Mouse (Mus musculus) retina, adult 2 months (tissue): ENCODE measurements around the gene Plin1.
A peak's percentile ranks its signal among the peaks of the same experiment; 100 is the strongest.

Source experiments
- DNase-seq: peaks from one replicate; pipeline ENCODE4 v3.0.0-alpha.2; 2012; ENCODE audit warnings: low read depth, low spot score

Gene Plin1

GRCm38 (mm10) chr7:79732622-79733021 is at the start of gene Plin1:
Gene Plin1 (minus strand): TSS chr7:79732903.
- no peak for DNase-seq

DNA sequence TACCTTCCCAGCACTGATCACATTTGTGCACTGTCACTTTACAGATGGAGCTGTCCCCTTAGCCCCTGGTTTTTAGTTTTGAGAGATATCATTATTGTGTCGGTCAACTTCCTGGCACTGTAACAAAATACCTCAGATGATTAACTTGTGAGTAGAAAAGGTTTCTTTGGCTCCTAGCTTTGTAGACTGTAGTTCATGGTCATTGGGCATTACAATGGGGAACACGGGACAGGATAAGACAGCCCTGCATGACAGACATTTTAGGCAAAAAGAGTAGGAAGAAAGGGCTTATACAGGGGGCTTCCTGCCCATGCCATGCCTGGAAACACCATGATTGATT is 49.8 kb upstream of the Plin1 start:
- DNase-seq, result no peak

GRCm38 (mm10) chr7:79781826-79782515 is 49.3 kb upstream of the Plin1 start:
- no peak for DNase-seq

- DNase-seq, result peak; percentile 44
Measured at GRCm38 (mm10) chr7:79780647-79781626, 48.2 kb upstream of the Plin1 start.

GRCm38 (mm10) chr7:79771561-79772512 is 39.1 kb upstream of the Plin1 start:
- DNase-seq, result no peak

DNA sequence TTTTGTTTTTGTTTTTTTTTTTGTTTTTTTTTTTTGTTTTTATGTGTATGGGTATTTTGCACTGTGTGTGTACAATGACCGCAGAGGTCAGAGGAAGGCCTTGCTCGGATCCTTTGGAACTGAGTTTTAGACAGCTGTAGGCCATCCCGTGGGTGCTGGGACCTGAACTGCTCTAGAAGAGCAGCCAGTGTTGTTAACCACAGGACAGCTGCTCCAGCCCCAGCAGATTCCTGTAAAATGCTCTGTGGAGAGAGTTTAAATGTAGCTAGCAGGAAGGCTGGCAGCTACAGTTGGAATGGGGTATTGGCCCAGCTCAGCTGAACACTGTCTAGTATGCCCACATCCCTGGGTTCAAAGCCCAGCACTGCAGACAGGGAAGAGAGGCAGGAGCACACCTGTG is 37.0 kb upstream of the Plin1 start:
- DNase-seq, result no peak

- no peak for DNase-seq
Measured at GRCm38 (mm10) chr7:79765991-79766390, 33.3 kb upstream of the Plin1 start.

- no peak for DNase-seq
Measured at GRCm38 (mm10) chr7:79762106-79762505, 29.4 kb upstream of the Plin1 start.

DNA sequence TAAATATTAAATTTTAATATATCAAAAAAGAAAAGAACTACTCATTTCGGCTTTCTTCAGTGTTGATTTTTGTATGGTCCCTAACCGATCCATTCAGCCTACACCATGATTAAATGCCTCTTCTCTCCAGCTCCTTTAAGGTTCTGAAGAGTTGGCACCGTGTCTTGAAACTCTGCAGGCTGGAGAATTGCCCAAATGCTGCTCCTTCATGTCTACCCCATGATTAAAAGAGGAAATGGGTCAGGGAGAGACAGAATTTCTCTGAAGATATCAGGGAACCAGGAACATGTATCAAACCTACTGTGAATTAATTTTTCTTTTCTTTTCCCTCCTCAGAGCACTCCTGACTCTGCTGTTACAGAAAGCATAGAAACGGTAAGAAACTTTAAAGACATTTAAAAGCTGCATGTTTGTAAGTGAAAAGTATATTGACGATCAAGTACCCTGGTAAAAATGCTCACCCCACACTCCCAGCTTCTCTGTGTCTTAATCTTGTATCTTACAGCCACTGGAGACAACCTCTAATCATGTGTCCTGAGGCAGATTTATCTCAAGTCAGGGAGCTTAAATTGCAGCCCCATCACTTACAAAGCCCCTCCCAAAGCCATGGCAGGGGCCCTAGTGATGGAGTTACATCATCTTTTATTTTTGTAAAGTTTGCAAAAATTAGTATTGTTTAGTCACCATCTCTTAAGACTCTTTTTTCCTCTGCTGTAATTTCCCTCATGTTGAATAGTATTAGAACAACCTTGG is 28.6 kb upstream of the Plin1 start:
- DNase-seq, result no peak

DNA sequence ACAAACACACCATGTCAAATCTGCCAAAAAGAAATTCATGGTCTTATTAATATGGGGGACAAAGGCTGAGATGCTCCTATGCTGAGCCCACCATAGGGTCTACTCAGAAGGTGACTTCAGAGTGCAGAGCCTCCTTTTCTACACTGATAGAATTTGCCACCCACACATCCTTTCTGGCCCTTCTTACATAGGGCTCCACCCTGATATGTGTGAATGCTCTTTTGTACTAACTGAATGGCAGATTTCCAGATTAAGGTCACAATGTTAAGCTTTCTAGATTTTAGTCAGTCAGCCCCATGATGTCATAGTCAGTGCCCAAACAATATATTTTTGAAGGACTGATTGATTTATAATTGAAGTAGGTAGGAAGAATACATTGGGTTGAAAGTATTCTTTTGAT is 27.1 kb upstream of the Plin1 start:
- no peak for DNase-seq

GRCm38 (mm10) chr7:79758176-79758575 is 25.5 kb upstream of the Plin1 start:
- no peak for DNase-seq

GRCm38 (mm10) chr7:79756334-79756733 is 23.6 kb upstream of the Plin1 start:
- no peak for DNase-seq

DNA sequence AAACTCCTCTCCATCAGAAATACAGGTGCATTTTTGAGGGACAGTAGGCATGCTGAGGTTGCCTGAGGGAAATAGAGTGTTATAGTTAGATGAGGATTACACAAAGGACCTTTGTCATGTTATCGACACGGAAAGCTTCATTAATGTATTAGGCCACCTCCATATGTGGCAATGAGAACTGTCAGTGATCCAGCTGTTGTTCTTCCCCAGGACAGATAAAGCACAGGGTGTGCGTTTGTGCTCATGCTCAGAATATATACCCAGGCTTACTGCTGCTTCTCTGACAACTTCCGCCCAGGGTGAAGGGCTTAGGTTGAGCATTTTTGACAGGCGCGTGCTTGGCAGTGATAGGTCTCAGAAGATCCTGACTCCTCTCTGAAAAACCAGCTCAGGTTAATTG is 16.8 kb upstream of the Plin1 start:
- DNase-seq, result no peak

GRCm38 (mm10) chr7:79747659-79748058 is 15.0 kb upstream of the Plin1 start:
- DNase-seq, result no peak

DNA sequence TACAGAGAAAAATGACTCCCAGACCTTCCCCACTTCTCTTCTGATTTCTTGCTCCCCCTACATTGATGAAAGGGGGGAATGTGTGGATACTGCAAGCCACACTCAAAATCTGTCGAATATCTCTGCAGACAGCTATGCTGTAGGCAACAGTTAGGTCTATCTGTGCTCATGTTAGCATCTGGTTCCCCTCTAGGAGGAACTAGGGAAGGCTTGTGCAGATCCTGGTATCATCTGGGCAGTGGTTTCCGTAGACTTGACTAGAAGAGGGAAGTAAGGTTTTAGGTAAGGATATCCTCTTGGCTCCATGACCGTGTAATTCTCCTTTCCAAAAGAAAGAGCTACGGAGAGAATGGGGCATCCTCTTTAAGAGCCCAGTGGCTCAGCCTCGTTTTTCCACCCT is 11.9 kb upstream of the Plin1 start:
- DNase-seq, result no peak

- no peak for DNase-seq
Measured at GRCm38 (mm10) chr7:79744051-79744450, 11.3 kb upstream of the Plin1 start.

DNA sequence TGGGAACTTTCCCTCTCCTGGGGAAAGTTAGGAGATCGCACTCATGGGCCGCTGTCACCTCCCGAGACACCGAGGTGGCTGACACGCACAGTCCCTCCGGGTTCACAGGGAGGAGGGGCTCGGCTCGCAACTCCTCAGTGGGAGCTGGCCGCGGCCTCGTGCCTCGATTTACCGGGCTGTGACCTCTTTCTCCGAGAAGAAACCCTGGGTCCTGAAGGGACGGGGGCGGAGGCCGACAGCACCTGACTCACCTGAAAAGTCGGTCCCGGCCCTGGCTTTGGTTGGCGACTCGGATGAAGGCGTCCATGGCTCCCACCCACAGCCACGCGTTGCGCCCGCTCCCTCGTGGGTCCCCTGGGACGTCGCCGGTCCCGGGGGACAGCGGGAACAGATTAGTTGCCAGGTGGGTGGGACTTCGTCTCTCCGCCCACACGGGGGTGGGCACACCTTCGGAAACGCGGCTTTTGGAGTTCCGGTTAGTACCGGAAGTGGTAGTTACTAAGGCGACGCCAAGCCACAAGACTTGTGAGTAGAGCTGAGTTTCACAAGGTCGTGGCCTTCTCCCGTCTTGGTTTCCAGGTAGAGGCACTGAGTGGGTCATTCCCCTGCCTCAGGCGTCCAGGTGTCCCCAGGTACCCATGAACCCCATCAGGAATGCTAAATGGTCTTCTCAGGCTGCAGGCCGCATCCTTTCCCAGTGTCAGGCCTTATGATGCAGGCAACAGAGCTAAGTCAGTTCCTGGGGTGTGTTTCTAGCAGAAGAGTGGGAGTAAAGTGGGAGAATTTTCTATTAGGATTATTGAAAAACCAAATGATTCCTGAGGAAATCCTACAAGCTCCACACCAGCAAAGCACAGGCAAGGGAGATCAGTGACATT is 10.2 kb upstream of the Plin1 start, which contains the start of the genes Pex11a and Wdr93:
Pex11a (minus strand) TSS at position 473 of the 878 bp plus-strand sequence.
Wdr93 (plus strand) TSS at position 505 of the 878 bp plus-strand sequence.
- DNase-seq, result peak; percentile 76

- no peak for DNase-seq
Measured at GRCm38 (mm10) chr7:79742277-79742658, 9.6 kb upstream of the Plin1 start.

DNA sequence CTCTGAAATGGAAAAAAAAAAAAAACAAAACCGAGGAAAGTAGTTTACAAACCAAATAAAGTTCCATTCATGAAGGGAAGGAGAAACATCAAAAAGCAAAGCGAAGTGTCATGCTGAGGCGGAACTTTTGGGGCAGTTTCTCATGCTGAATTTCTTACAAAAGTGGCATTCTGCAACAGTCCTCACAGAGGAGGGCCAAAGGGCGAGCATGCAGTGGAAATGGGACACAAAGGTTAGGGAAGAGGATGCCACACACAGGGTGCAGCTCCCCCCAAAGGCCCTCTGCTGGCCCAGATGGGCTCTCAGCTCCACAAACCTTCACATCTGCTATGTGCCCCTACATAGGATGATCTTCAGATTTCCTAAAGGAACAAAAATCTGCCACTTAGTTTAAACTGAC is 7.6 kb upstream of the Plin1 start:
- DNase-seq, result no peak

- DNase-seq, result no peak
Measured at GRCm38 (mm10) chr7:79738913-79739312, 6.2 kb upstream of the Plin1 start.
